Mouse (Mus musculus) adrenal gland, adult 18-20 months (tissue): ENCODE data around the gene Nlrp9b. TPM values are rescaled to one million over a fixed set of nuclear protein-coding genes. Genes with fewer than 3 reads are reported as not detected.
"Not testable (repeated sequence)": the region's sequence is repeated elsewhere in the genome, so short reads cannot be mapped to it uniquely, and the experiment has no call there.

Experiments used
- DNase-seq, 2 experiments: peaks; one replicate each; pipeline ENCODE4 v3.0.0; 2021 to 2022; ENCODE audit warnings: low spot score in 2 of 2
- long read RNA-seq, 2 experiments: library from polyadenylated mRNA; stranded (forward); transcript quantifications; one replicate each; pipeline ENCODE4 v2.0.0; 2021
- total RNA-seq, 2 experiments: library from RNA; stranded (reverse); gene quantifications; 1 replicate in 1 of 2; 2 replicates in 1 of 2; pipeline ENCODE4 v1.2.3; 2021

Gene Nlrp9b
- total RNA-seq = not detected
- long read RNA-seq, experiment 1 = 0 reads
- long read RNA-seq, experiment 2 = 0 reads

DNA sequence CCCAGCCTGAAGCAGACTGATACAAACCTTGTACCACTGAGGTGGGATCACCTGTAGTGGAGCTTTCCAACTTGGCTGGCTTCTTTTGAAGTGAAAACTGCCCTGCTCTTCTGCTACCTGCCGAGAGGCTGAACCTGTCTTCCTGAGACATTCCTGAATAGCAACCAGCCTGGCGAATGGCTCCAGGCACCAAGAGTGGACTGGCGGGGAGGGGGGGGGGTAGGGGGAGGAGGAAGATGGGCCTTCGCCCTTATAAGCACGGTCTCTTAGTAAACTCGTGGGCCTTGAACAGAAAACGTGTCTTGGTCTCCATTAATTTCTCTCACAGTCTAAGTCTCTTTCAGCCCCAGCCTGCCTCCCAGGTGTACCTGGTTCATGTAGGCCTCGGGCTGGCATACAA is at the start of gene Nlrp9b:
TSS of gene Nlrp9b (plus strand) at position 301 of the 400 bp plus-strand sequence.
- not testable (repeated sequence) for DNase-seq

DNA sequence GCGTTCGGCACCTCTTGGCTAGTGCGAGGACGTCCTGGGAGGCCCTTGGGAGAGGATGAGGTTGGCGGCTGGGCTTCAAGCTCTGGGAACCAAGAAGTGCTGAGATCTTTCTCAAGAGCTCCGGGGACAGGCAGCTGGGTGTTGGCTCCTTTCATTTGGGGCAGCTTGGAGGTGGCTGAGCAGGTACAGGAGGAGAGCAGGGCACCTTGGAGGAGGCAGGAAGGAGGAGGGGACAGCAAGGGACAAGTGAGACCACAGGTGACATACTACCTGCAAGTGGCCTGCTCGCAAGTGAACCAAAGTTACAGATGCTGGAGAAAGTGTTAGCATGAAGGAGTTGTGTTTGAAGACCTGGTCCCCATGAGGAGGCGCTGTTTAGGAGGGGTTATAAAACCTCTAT is 46.6 kb upstream of the Nlrp9b start:
- DNase-seq = no peak

DNA sequence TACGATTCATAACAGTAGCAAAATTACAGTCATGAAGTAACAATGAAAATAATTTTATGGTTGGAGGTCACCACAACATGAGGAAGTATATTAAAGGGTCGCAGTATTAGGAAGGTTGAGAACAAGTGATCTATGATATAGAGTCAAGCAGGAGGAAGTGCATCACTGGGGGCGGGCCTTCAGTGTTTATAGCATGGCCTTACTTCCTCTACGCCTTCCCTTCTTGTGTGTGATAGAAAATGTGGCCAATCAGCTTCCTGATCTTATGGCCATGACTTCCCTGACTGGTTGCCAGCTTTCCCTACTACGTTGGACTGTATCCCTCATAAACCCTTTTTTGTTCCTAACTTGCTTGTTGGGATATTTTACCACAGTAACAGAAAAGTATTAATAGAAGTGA is 46.1 kb upstream of the Nlrp9b start:
- no peak for DNase-seq

DNA sequence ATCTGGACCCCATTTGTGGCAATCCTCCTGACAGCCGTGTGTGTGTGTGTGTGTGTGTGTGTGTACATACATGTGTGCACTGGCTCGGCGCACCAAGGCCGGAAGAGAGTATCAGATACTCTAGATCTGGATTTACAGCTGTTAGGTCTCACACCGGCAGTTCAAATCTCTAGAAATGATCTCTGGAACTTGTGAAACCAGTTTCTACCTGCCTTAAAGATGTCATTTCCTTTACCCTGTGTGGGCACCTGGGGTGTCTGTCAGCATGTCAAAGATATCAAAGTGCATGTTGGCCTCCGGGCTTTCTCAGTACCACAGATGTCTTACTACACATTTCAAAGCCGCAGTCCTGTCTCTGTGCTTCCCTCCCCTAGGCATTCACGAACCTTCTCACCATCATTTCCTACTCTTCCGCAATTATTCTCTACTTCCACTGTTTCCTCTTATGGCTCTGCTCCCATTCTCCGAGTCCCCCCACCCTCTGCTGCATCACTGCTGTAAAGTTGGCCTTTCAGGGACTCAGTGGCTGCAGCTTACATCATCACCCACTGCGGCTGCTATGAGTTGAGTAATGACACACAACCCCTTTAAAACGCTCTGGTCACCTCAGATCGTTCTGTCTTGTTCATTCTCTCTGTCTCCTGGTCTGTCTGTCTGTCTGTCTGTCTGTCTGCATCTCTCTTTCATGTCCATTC is 45.3 kb upstream of the Nlrp9b start:
- no peak for DNase-seq

DNA sequence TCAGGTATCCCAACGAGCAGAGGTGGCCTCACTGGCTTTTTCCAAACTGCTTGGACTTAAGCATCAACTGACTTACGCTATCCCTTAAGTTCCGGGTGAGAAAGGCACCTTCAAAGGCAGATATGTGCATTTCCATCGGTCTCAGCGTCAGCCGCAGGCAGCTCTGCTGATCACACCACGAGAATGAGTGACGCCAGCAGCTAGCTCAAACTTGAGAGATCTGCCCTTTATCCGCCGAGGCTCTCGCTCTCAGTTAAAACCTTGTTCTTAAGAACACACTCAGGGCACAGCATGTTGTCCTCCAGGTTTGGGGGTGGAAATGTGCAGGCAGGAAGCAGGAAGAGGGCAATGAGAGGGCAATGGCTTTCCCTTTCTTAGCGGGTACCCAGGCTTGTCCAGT is 42.3 kb upstream of the Nlrp9b start:
- no peak for DNase-seq

DNA sequence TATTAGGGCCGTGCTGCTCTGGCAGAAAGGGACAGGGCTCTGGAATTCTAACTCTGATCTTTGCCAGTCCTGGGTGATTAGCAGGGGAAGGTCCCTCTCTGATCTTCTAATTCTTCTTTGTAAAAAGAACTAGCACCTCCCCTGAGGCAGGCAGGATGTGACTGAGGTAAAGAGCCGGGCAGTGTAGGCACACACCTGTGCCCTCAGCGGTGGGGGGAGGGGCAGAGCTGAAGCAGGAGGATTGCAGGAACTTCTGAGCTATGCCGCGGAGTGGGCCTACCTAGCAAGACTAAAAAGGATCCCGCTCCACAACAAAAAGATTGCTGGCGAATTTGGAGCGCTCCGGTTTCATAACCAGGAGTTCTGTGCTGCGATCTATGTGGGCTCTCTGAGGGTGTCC is 41.3 kb upstream of the Nlrp9b start:
- DNase-seq = no peak

DNA sequence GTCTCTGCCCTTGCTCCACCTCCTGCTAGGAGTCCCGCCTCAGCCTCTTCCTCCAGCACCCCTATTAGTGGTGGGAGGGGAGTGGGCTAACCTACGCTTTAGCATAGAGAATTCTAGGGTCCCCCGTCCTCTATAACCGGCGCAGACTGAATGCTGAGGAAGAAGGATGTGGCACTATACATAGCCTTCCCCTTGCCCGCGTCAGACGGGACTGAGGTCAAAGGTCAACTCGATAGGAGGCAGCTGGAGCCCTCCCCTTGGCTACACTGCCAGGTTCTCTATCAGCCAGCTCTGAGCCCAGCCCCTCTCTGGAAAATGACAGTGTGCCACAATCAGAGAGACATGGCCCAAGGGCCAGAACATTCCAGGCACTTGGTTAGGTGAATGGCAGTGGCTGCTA is 40.7 kb upstream of the Nlrp9b start, which contains the start of gene Igsf23:
TSS of gene Igsf23 (minus strand) at position 168 of the 400 bp plus-strand sequence.
- DNase-seq = no peak

DNA sequence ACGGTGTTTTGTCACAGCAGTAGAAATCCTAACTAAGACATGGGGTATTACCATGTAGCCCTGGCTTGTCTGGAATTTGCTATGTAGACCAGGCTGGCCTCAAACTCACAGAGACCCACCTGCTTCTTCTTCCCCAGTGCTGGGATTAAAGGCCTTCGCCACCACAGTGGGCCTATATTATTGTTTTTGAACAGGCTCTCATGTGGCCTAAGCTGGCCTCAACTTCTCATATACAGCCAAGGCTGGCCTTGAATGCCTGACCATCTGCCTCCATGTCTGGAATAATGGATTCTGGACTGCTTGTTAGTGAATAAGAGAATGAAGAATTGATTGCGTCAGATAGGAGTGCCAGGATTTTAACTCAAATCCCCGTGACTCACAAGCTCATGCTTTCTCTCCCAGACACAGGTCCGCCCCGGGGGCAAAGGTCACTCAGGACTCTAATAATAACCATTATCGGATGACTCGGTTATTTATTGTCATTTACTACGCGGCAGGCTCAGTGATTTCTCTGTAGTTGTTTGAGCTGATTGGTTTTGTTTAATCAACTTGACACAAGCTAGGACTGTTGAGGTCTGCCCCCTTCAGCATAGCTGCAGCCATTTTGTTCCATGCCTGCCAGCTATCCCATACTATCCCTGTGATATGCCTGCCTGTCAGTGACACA is 38.8 kb upstream of the Nlrp9b start:
- peak; percentile 34 to 35 for DNase-seq

DNA sequence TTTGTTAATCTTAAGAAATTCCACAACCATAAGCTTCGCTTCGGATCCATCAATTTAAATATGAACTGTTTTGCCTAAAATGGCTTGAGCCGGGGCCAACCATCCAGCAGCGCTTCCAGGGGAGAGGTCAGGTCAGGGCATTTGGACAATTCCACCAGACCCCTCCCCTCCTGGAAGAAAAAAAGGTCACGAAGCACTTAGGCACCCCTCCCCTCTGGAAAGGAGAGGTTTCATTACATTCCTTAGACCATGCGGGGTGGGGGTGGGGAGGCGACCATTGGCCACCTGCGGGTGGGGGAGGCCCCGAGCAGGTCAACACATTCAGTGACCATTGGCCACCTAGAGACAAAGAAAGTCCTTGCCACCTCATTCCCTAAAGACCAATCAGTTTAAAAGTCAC is 38.2 kb upstream of the Nlrp9b start:
- DNase-seq = no peak

DNA sequence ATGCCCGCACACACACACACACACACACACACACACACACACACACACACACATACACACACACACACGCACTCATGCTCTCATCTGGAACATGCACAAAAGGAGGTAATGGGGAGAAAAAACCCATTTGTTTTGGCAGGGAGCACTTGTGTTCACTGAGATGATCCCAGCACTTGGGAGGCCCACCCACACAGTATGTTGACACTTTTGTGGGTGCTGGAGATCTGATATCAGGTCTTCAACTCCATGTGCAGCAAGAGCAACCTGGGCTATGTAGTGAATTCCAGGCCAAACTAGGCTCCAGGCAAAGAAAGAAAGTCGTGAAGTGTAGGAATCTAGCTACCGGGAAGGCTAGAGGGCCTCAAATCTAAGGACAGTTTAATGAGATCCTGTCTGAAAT is 35.4 kb upstream of the Nlrp9b start:
- DNase-seq = no peak

DNA sequence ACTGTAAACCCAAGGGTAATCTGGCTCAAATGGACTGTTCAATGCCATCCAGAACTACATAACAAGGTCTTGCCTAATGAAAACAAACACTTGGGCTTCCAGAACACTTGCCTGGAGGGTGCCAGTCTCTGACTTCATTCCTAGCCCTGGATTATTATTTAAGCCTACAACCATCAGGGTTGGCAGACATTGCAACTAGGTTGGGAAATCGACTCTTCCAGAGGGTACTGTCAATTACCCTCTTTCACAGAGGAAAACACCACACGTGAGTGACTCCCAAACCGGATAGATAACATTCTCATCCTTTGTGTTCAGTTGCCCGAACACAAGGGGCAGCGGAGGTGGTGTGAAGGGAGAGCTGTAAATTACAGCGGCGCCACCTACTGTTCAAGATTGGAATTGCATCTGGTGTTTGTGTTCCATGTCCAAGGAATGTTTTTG is 34.9 kb upstream of the Nlrp9b start:
- peak; percentile 90 to 91 for DNase-seq

DNA sequence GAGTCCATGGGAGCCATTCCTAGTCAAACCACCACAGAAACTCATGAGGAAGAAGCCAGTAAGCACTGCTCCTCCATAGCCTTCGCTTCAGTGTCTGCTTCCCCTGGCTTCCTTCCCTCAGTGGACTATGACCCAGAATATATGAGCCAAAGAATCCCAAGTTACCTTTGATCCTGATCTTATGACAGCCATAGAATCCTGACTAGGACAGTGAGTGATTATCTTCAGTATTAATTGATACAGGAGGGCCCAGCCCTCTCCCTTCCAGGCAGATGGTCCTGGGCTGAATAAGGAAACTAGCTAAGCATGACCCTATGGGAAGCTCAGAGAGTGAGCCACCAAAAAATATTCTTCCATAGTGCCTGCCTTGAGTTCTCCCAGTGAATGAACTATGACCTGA is 28.8 kb upstream of the Nlrp9b start:
- no peak for DNase-seq

DNA sequence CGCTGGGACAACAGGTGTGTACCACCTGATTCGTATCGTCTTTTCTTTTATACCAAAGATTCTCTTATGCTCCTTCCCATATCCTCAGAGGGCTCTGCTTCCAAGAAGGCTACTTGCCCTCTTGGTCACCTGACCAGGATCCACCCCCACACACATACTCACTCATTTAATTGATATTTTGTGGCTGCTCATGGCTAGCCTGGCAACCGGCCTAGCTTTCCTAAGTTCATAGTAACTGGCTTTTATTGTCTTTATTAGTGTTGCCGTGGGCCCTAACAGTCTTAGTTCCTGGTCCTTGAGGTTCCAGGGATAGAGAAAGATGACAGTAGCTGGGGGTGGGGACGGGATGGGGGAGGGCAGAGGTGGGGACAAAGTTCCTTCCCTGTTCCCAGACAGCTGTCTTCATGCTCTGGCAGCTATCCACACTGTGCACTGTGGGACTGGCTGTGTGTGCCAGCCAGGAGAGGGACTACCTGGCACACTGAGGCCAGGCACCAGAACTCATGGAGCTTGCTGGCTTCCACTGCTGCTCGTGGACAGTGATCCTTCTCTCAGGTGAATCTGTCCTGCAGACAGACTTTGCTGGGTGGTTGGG is 26.2 kb upstream of the Nlrp9b start, which contains the start of gene Ceacam20:
TSS of gene Ceacam20 (plus strand) at position 428 of the 595 bp plus-strand sequence.
- no peak for DNase-seq

DNA sequence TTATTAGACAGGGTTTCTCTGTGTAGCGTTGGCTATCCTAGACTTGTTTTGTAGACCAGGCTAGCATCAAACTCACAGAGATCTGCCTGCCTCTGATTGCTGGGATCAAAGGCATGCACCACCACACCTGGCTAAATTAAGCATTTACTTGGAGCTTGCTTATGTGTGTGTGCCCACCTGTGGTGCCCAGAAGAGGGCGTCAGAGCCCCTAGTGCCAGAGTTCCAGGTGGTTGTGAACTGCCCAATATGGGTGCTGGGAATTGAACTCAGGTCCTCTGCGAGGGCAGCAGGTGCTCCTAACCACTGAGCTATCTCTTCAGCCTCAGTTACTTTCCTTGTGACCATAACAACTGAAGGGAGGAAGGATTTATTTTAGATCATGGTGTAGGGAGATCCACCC is 22.2 kb upstream of the Nlrp9b start:
- DNase-seq = no peak

DNA sequence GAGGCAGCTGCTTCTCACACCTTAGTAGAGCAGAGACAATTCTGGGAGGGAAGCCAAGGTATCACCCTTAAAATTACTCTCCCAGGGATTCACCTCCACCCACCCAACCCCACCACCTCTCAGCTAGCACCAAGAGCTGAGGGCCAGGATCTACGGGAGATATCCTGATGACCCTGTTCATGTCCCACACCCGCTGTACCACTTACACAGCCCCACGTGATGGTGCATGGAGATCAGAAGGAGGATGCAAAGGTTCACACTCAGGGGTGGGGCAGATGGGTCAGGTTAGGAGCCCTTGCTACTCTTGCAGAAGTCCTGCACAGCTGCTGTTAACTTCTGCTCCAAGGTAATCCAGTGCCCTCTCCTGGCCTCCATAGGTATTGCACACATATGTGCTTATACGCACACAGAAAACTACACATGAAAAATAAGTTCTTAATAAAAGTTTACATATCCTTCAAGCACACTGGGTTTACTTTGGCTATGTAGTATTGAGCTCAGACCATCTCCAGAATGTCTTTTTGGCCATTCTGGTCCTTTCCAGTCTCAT is 21.6 kb upstream of the Nlrp9b start:
- DNase-seq = no peak

DNA sequence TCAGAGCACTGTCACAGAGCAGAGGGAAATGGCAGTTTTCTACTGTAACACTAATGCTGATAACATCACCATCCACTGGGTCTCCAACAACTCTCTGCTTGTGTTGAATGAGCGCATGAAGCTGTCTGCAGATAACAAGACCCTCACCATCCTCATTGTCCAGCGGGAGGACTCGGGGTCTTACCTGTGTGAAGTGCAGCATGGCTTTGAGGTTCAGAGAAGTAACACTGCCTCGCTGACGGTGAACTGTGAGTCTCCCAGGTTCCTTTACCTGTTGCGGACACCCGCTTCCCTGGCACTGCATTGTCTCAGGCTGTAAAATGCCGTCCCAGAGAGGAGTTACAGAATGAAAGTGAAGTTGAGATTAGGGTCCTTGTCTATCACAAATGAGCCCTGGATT is 21.1 kb upstream of the Nlrp9b start:
- no peak for DNase-seq

DNA sequence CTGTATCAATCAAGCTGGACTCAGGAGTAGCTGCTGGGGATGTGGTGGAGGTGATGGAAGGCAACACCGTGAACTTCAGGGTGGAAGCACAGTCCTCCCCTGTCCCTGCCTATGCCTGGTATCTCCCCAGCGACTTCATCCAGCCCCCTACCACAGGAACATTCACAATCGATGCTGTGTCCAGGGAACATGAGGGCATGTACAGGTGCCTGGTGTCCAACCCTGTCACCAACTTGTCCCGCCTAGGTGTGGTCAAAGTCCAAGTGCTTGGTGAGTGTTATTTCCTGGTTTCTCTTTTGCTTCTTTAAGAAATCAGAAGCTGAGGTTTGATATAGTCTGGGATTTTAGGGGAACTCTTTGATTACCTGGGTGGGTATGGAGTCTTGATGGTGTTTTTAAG is 19.7 kb upstream of the Nlrp9b start:
- DNase-seq = no peak

DNA sequence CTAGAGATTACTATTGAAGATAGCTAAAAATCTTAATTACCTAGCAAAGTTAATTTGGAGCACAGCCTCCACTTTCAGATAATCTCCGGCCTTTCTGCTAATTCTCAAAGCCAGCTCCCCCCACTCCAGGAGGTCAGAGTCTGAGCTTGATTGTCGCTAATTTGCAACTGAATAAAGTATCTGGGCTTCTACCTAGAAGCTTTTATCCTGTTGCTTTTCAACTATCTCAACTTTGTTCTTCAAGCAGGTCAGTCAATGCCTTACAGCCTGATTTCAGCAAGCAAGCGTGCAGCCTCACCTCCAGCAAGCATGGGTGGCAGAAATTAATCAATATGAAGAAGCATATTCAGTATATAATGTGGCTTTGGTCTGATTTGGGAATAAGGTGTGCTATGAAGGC is 5.5 kb downstream of the Nlrp9b start:
- not testable (repeated sequence) for DNase-seq

DNA sequence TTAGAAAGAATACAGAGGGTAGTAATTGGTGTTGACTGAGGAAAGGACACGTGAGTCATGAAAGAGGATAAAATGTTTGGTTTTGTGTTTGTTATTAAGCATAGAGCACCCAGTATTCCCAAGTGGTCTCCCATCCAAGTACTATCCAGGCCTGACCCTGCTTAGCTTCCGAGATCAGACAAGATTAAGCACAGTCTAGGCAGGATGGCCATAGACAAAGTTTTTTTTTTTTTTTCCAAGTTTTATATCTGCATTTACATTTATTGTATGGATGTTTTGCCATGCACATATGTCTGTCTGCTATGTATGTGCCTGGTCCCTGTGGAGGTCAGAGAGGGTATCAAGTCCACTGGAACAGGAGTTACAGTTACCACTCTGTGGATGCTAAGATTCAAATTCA is 18.7 kb downstream of the Nlrp9b start:
- DNase-seq = no peak

DNA sequence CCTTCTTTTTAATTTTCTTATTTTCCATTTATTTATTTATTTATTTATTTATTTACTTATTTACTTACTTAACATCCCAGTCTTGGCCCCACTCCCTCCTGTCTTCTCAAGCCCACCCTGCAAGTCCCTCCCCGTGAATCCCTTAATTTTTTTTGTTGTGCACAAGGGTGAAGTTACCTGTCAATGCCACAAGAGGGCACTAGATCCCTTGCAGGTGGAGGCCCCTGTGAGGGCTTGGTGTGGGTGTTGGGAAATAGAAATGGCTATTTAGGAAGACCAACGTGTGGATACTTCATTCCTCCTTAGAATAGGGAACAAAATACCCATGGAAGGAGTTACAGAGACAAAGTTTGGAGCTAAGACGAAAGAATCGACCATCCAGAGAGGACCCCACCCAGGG is 72.8 kb downstream of the Nlrp9b start:
- not testable (repeated sequence) for DNase-seq

DNA sequence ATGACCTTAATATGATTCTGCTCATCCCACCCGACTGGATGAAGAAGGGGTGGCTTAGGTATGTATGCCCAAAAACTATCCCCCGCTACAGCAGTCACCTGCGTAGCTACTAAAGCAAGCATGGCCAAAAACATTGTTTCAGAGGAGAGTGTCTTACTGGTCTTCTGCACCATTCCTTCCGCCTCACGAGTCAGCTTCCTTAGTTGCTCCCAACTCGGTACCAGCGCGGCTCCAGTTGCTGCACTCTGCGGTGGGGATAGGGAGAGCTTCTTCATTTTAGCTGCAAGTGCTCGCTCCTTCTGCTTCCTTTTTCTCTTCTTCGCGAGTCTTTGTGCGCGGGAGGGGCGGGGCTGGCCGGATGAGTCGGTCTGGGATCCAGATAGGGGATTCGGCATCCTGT is 86.9 kb downstream of the Nlrp9b start:
- not testable (repeated sequence) for DNase-seq

DNA sequence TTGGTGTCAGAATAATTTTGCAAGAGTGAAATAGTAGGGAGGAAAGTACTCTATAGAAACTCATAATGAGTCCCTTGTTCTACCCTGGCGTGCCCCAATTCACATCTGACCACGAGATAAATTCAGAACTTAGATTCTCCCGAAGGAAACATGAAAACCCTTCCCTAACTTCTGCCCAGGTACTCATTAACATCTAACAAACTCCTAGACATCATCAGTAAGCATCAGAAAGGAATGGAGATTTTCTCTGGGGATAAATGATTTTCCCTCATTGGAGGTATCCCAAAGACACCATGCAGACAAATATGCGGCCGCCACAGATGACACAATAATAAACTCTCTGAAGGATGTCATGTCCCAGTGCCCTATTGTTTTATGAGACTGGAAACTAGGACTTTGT is 108.1 kb downstream of the Nlrp9b start, which contains the start of gene Vmn1r91:
TSS of gene Vmn1r91 (plus strand) at position 301 of the 400 bp plus-strand sequence.
- not testable (repeated sequence) for DNase-seq
